Mouse (Mus musculus) liver, embryonic 16.5 days (tissue): ENCODE data around the gene H2afj. TPM values are rescaled to one million over a fixed set of nuclear protein-coding genes. Genes with fewer than 3 reads are reported as not detected.
A peak's percentile ranks its signal among the peaks of the same experiment; 100 is the strongest.

ENCODE experiments used
- ATAC-seq: fragments of 200-750 bp; cut with Nextera tagmentation; 2 replicates; pipeline ENCODE4 v1.8.0; 2017; ENCODE audit warnings: low read depth, mild to moderate bottlenecking, moderate number of reproducible peaks, moderate library complexity
- H3K27ac ChIP-seq: fragments of 300-500 bp; sonication (generic); 2 replicates; pipeline ENCODE4 v1.5.1; 2014; ENCODE audit warnings: mild to moderate bottlenecking, low read length
- H3K27me3 ChIP-seq: fragments of 300-500 bp; sonication (generic); 2 replicates; pipeline ENCODE4 v1.6.1; 2014; ENCODE audit warnings: low read depth, low read length, mixed read lengths; ENCODE audit not compliant: control insufficient read depth, insufficient read depth
- H3K36me3 ChIP-seq: fragments of 300-500 bp; sonication (generic); 2 replicates; pipeline ENCODE4 v1.6.1; 2014; ENCODE audit warnings: mild to moderate bottlenecking; ENCODE audit not compliant: control insufficient read depth, insufficient read depth
- H3K4me1 ChIP-seq: fragments of 300-500 bp; sonication (generic); 2 replicates; pipeline ENCODE4 v1.6.1; 2014; ENCODE audit warnings: low read depth, low read length, mixed read lengths; ENCODE audit not compliant: control insufficient read depth
- H3K4me2 ChIP-seq: fragments of 300-500 bp; sonication (generic); 2 replicates; pipeline ENCODE4 v1.6.1; 2014; ENCODE audit warnings: low read depth, low read length, mixed read lengths
- H3K4me3 ChIP-seq: fragments of 300-500 bp; sonication (generic); 2 replicates; pipeline ENCODE4 v1.5.1; 2014; ENCODE audit warnings: low read depth, mild to moderate bottlenecking, low read length
- H3K9ac ChIP-seq: fragments of 300-500 bp; sonication (generic); 2 replicates; pipeline ENCODE4 v1.6.1; 2014; ENCODE audit warnings: low read depth, low read length
- H3K9me3 ChIP-seq: fragments of 300-500 bp; sonication (generic); replicated peaks from 2 replicates; pipeline ENCODE4 v1.6.1; 2016; ENCODE audit warnings: low read length; ENCODE audit not compliant: control insufficient read depth
- WGBS: fragments of 180-500 bp; shearing (Covaris S2); extraction: QIAGEN DNeasy Blood & Tissue Kit; methylation state at CpG from one replicate; pipeline ENCODE4 v1.1.7; 2014; ENCODE audit not compliant: insufficient replicate concordance; 5-methylcytosine and 5-hydroxymethylcytosine counted together
- polyA plus RNA-seq: library from polyadenylated mRNA; unstranded; fragments of >200 nt; fragmentation: Nextera tagmentation; extraction: Ambion mirVana; gene quantifications from 2 replicates; pipeline ENCODE4 v1.2.1, GENCODE M21; 2015

Gene H2afj
- polyA plus RNA-seq, 1 experiment from 2014 or later = 126 TPM

DNA sequence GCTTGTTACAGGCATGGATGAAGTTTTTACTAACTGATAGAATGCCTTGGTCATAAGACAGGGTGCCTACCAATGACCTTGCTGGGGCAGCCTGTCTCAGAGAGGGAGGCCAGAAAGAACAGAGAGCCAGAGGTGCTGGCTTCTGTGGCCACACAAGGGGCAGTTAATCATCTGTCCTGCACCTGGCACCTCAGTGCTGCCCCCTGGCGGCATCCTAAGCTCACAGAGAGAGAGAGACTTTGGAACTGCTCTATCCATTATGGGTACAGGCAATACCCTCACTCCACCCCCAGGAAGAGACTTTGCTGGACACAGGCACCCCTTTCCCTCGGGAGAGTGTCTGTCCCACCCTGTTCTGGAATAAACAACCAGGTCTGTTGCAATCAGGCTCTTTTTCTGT lies 39.7 kb downstream of the H2afj start:
- ATAC-seq = peak; percentile 76
- no peaks in the 10 kb centered on the region for H3K9me3 ChIP-seq
- H3K27ac ChIP-seq = peak overlapping the region; percentile 76
- peaks cover 37% of the 10 kb centered on the region for H3K4me1 ChIP-seq
- peak overlapping the region; percentile 9; the same call in 1 of the 2 replicates for H3K4me3 ChIP-seq
- peak overlapping the region; percentile 15 for H3K9ac ChIP-seq
- H3K4me2 ChIP-seq = peak overlapping the region; percentile 18
- H3K36me3 ChIP-seq = peaks cover 43% of the 10 kb centered on the region
- H3K27me3 ChIP-seq = no peaks in the 10 kb centered on the region
- 8% methylated on average over 2 of the region's 2 CpGs for WGBS

DNA sequence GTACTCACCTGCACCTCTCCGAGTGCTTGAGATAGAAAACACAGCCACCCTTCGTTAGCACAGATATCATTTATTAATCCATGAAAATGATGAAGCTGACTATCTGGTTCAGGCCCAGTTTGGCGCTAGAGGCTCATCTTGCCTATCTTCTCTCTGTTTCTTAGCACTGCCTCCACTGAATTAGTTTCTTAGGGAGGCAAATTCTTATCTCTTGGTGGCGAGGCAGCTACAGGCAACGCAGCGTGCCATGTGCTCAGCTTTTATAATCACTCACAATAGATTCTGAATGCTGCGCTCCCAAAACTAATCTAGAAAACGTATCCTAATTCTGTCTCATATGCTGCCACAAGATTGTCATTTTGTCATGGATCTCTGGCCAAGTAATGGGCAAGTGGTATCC lies 40.4 kb downstream of the H2afj start:
- H3K9me3 ChIP-seq = no peaks in the 10 kb centered on the region
- peaks cover 40% of the 10 kb centered on the region for H3K4me1 ChIP-seq
- H3K9ac ChIP-seq = 0 out of 2 replicates have a peak overlapping the region, but pooled peaks have one; percentile 4
- H3K4me2 ChIP-seq = peak overlapping the region; percentile 18
- H3K36me3 ChIP-seq = peaks cover 45% of the 10 kb centered on the region
- H3K27ac ChIP-seq = peak overlapping the region; percentile 76
- ATAC-seq = peak; percentile 62
- peak overlapping the region; percentile 11 for H3K4me3 ChIP-seq
- H3K27me3 ChIP-seq = no peaks in the 10 kb centered on the region
- 30% methylated on average over 8 of the region's 8 CpGs for WGBS

- H3K27me3 ChIP-seq = no peaks in the 10 kb centered on the region
- H3K36me3 ChIP-seq = peaks cover 50% of the 10 kb centered on the region
- H3K27ac ChIP-seq = peak overlapping the region; percentile 76
- peak overlapping the region; percentile 11 for H3K4me3 ChIP-seq
- H3K4me2 ChIP-seq = peak overlapping the region; percentile 18
- H3K9me3 ChIP-seq = no peaks in the 10 kb centered on the region
- peaks cover 44% of the 10 kb centered on the region for H3K4me1 ChIP-seq
- H3K9ac ChIP-seq = no peak overlapping the region
- no peak for ATAC-seq
- WGBS = 76% methylated on average over 5 of the region's 5 CpGs
Observed at GRCm38 (mm10) chr6:136848971-136849370, 40.9 kb downstream of the H2afj start.

GRCm38 (mm10) chr6:136850267-136850666 lies 42.2 kb downstream of the H2afj start:
- Histone ChIP-seq H3K36me3 (peaks cover 56% of the 10 kb centered on the region), H3K27ac (0 out of 2 replicates have a peak overlapping the region, but pooled peaks have one; percentile 32), H3K9ac (no peak overlapping the region), H3K9me3 (no peaks in the 10 kb centered on the region), H3K4me2 (no peak overlapping the region), H3K27me3 (no peaks in the 10 kb centered on the region), H3K4me3 (no peak overlapping the region), H3K4me1 (peaks cover 54% of the 10 kb centered on the region)
- 61% methylated on average over 6 of the region's 6 CpGs for WGBS
- no peak for ATAC-seq

DNA sequence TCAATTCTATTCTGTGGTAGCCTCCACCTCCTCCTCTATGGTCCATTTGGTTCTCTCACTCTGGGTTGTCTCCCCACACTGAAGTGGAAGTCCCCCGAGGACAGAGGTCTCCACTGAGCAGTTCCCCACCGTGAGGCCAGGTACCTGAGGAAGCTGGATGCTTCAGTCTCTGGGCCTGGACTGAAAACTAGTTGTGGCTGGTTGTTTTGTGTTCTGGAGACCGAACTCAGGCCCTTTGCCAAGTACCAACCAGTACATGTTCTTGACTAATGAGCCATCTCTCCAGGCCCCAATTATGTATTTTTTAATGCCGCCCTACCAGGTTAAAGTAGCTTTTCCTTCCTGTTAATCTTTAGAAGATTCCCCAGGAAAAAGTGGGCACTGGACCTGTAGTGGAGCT lies 44.3 kb downstream of the H2afj start:
- Histone ChIP-seq H3K9ac (no peak overlapping the region), H3K27ac (peak overlapping the region; percentile 48), H3K4me3 (peak overlapping the region; percentile 83; the same call in 1 of the 2 replicates), H3K27me3 (no peaks in the 10 kb centered on the region), H3K36me3 (peaks cover 46% of the 10 kb centered on the region), H3K4me2 (peak overlapping the region; percentile 74), H3K9me3 (no peaks in the 10 kb centered on the region), H3K4me1 (peaks cover 54% of the 10 kb centered on the region)
- WGBS = 81% methylated on average over 4 of the region's 4 CpGs
- ATAC-seq = no peak

GRCm38 (mm10) chr6:136852762-136853161 lies 44.7 kb downstream of the H2afj start:
- peaks cover 42% of the 10 kb centered on the region for H3K36me3 ChIP-seq
- 41% methylated on average over 3 of the region's 3 CpGs for WGBS
- H3K9ac ChIP-seq = 0 out of 2 replicates have a peak overlapping the region, but pooled peaks have one; percentile 2

DNA sequence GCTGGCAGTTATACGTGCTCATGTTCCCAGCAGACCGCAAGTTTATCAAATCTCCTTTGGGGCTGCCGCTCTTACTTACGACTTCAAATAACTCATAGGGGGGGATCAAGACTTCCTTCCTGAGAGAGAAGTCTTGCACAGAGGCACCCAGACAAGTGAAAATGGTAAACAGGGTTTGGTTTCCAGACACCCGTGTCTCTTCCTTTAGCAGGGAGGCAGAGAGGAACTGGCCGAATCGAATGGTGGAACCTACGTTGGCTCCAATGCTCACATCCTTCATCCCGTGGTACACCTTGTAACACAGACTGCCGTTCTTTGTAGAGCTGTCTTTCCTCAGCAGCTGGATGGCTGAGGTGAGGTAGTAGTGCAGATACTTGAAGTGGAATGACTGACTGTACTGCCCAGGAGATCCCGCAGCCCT lies 46.3 kb downstream of the H2afj start:
- WGBS = 31% methylated on average over 11 of the region's 11 CpGs
- Histone ChIP-seq H3K27ac (peak overlapping the region; percentile 95), H3K4me1 (peaks cover 48% of the 10 kb centered on the region), H3K9ac (peak overlapping the region; percentile 92), H3K4me3 (peak overlapping the region; percentile 83), H3K36me3 (peaks cover 32% of the 10 kb centered on the region), H3K9me3 (no peaks in the 10 kb centered on the region), H3K4me2 (peak overlapping the region; percentile 74), H3K27me3 (no peaks in the 10 kb centered on the region)
- no peak for ATAC-seq

More at GRCm38 (mm10) chr6:136852762-136853161, 44.7 kb downstream of the H2afj start:
- H3K4me2 ChIP-seq = peak overlapping the region; percentile 74; the same call in 1 of the 2 replicates
- peaks cover 52% of the 10 kb centered on the region for H3K4me1 ChIP-seq
- peak overlapping the region; percentile 83; the same call in 1 of the 2 replicates for H3K4me3 ChIP-seq
- no peak for ATAC-seq
- no peaks in the 10 kb centered on the region for H3K27me3 ChIP-seq
- no peaks in the 10 kb centered on the region for H3K9me3 ChIP-seq
- H3K27ac ChIP-seq = peak overlapping the region; percentile 48

GRCm38 (mm10) chr6:136855183-136855582 lies 47.1 kb downstream of the H2afj start:
- peaks cover 47% of the 10 kb centered on the region for H3K4me1 ChIP-seq
- peak overlapping the region; percentile 74 for H3K4me2 ChIP-seq
- 20% methylated on average over 2 of the region's 2 CpGs for WGBS
- peak overlapping the region; percentile 92 for H3K9ac ChIP-seq
- H3K36me3 ChIP-seq = peaks cover 30% of the 10 kb centered on the region
- no peaks in the 10 kb centered on the region for H3K9me3 ChIP-seq
- peak overlapping the region; percentile 95 for H3K27ac ChIP-seq
- H3K27me3 ChIP-seq = no peaks in the 10 kb centered on the region
- ATAC-seq = no peak
- H3K4me3 ChIP-seq = peak overlapping the region; percentile 83

- Histone ChIP-seq H3K9me3 (no peaks in the 10 kb centered on the region), H3K27me3 (no peaks in the 10 kb centered on the region), H3K27ac (peak overlapping the region; percentile 95), H3K4me3 (peak overlapping the region; percentile 83), H3K4me1 (peaks cover 48% of the 10 kb centered on the region), H3K36me3 (peaks cover 25% of the 10 kb centered on the region), H3K9ac (peak overlapping the region; percentile 92), H3K4me2 (peak overlapping the region; percentile 74)
- 17% methylated on average over 14 of the region's 14 CpGs for WGBS
- ATAC-seq = peak; percentile 28
Observed at GRCm38 (mm10) chr6:136856071-136856636, 48.1 kb downstream of the H2afj start.
